Mouse (Mus musculus) kidney, postnatal 4 days (tissue): ENCODE measurements around the gene Tbc1d2.
"Not testable (repeated sequence)": the region's sequence is repeated elsewhere in the genome, so short reads cannot be mapped to it uniquely, and the experiment has no call there.

Source experiments
- DNase-seq, 2 experiments: peaks; one replicate each; pipeline ENCODE4 v3.0.0; 2021; ENCODE audit warnings: mixed read lengths in 2 of 2

Tbc1d2 gene

GRCm38 (mm10) chr4:46575509-46576284 lies 74.3 kb downstream of the Tbc1d2 start:
- not testable (repeated sequence) for DNase-seq

GRCm38 (mm10) chr4:46574841-46575240 lies 75.2 kb downstream of the Tbc1d2 start:
- no peak for DNase-seq

GRCm38 (mm10) chr4:46574024-46574753 lies 75.8 kb downstream of the Tbc1d2 start:
- DNase-seq: no peak

- no peak for DNase-seq
Observed at GRCm38 (mm10) chr4:46572616-46573015, 77.4 kb downstream of the Tbc1d2 start.

GRCm38 (mm10) chr4:46571744-46572143 lies 78.3 kb downstream of the Tbc1d2 start:
- no peak for DNase-seq

- DNase-seq: peak in 1 of 2 experiments; percentile 21
Observed at GRCm38 (mm10) chr4:46569671-46570070, 80.3 kb downstream of the Tbc1d2 start.

GRCm38 (mm10) chr4:46568169-46568568 lies 81.8 kb downstream of the Tbc1d2 start:
- no peak for DNase-seq

GRCm38 (mm10) chr4:46566931-46567671 lies 82.9 kb downstream of the Tbc1d2 start:
- DNase-seq: no peak

- DNase-seq: no peak
Observed at GRCm38 (mm10) chr4:46565393-46565955, 84.5 kb downstream of the Tbc1d2 start.

- no peak for DNase-seq
Observed at GRCm38 (mm10) chr4:46564247-46564646, 85.8 kb downstream of the Tbc1d2 start.

- peak; percentile 46 to 53 for DNase-seq
Observed at GRCm38 (mm10) chr4:46563847-46564246, 86.2 kb downstream of the Tbc1d2 start.

- DNase-seq: no peak
Observed at GRCm38 (mm10) chr4:46562841-46563240, 87.2 kb downstream of the Tbc1d2 start.

GRCm38 (mm10) chr4:46562037-46562436 lies 88.0 kb downstream of the Tbc1d2 start:
- DNase-seq: no peak

GRCm38 (mm10) chr4:46560069-46560705 lies 89.8 kb downstream of the Tbc1d2 start:
- DNase-seq: no peak

- DNase-seq: no peak
Observed at GRCm38 (mm10) chr4:46558672-46559667, 91.0 kb downstream of the Tbc1d2 start.

GRCm38 (mm10) chr4:46556933-46557332 lies 93.1 kb downstream of the Tbc1d2 start:
- no peak for DNase-seq

- no peak for DNase-seq
Observed at GRCm38 (mm10) chr4:46555762-46556161, 94.2 kb downstream of the Tbc1d2 start.
